Mouse (Mus musculus): ENCODE data around the gene Vipas39.
A peak's percentile ranks its signal among the peaks of the same experiment; 100 is the strongest.
"Not testable (repeated sequence)": the region's sequence is repeated elsewhere in the genome, so short reads cannot be mapped to it uniquely, and the experiment has no call there.

Gene Vipas39

DNA sequence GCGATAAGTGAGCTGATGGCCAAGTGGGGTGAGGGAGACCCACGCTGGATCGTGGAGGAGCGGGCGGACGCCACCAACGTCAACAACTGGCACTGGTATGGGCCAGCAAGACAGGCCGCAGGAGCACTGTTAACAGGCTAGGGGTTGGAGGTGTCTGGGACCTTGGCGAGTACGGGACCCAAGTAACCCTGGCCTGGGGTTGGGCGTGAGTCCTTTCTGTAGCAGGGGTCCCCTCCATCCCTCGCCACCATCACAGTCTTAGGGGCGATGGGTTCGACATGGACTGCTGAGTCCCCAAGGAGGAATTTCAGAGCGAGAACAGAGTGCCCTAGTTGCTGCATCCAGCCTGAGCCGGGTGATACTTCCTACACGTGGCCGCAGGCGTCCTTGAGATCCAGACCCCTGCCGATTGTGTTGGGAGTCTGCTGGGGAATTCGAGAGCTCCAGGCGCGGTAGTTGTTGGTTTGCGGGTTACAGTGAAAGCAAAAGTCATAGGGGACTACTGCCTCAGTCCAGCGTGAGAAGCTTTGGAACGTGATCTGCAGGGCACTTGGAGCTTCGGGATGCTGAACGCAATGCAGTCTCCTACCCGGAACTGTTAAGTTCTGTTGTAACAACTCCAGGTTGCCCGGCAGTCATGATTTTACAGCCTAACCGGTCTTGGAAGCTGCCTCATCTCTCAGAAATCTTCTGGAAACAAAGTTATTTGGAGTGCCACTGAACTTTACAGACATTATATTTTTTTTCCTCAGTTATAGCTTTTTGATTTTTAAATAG lies 959 bp upstream of the Vipas39 start:
- DNase-seq (ENCODE audit: low spot score): no peak

GRCm38 (mm10) chr12:87265444-87265843 lies 612 bp downstream of the Vipas39 start:
- no peak for DNase-seq (ENCODE audit: low spot score)

- DNase-seq (ENCODE audit: low spot score): no peak
These were observed 5.5 kb downstream of the Vipas39 start for GRCm38 (mm10) chr12:87260562-87260961.

DNA sequence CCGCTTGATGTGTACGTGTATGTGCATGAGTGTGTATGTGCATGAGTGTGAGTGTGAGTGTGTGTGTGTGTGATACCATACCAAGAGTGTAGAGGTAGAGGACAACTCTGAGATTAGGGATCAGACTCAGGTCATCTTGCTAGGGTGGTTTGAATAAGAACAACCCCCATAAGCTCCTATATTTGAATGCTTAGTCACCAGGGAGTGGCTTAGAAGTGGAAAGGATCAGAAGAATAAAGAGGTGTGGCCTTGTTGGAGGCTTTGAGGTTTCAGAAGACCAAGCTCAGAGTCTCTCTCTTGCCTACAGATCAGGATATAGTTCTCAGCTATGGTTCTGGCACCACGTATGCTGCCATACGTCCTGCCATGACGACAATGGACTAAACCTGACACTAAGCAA lies 9.4 kb downstream of the Vipas39 start:
- DNase-seq (ENCODE audit: low spot score): no peak

DNA sequence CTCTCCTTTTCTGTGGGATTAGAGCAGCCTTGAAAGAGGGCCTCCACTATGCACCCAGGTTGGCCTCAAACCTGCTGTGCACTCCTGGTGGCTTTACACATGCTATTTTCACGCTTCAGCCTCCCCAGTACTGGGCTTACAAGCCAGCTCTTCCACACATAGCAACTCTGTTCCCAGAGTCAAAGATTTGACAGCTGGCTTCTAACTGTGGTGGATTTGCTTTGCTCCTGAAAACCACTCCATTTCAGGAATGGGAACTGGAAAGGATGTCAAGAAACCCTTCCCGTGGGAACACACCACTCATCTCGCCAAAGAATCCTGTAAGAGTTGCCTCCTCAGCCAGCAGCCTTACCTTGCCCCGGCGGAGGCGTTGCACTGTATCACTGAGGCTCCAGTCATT lies 12.2 kb downstream of the Vipas39 start:
- no peak for DNase-seq (ENCODE audit: low spot score)

GRCm38 (mm10) chr12:87250161-87250560 lies 15.9 kb downstream of the Vipas39 start:
- no peak for DNase-seq (ENCODE audit: low spot score)

DNA sequence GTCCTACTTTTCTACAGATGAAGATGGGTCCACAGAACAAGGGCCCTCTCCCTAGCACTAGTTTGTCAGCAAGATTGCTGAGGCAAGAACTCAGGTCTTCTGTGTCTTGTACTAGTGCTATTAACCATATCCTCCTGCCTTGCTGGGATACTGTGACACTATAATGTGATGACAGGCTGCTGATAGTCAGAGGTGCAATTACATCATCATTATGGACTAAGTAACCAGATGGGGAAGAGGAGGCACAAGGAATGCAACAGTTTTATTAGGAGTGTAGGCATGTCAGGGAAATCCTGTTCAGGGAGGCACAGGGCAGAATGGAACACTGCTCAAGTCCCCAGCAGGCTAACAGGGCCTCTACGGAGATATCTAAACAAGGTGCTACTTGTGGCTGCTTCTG lies 27.4 kb downstream of the Vipas39 start, which contains the start of gene Noxred1:
Noxred1 (minus strand) TSS at position 101 of the 400 bp plus-strand sequence.
- no peak for DNase-seq (ENCODE audit: low spot score)

GRCm38 (mm10) chr12:87236882-87237483 lies 29.1 kb downstream of the Vipas39 start:
- no peak for DNase-seq (ENCODE audit: low spot score)

DNA sequence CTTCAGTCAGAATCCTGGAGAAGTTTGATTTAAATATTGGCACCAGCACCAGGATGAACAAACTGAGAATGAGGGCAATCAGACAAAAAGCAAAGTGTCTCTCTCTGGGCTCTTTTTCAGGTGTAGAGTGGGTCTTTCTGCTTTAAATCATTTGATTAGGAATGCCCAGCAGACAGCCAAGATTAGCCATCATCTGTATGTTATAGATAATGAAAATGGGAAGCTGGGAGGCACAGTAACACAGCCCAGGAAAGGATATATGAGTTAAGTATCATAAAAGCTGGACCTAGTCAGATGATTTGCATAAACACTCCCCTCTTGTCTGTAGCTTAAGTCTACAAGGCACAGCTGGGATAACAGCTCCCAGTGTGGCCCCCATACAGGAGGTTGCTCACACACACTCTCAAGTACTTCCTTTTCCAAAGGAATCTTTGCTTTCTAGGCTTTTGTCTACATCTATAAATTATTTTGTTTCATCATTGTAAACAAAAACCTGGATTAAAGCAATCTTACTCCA lies 35.6 kb downstream of the Vipas39 start:
- DNase-seq (ENCODE audit: low spot score): no peak

- no peak for DNase-seq (ENCODE audit: low spot score)
These were observed 36.4 kb downstream of the Vipas39 start for GRCm38 (mm10) chr12:87229633-87230032.

DNA sequence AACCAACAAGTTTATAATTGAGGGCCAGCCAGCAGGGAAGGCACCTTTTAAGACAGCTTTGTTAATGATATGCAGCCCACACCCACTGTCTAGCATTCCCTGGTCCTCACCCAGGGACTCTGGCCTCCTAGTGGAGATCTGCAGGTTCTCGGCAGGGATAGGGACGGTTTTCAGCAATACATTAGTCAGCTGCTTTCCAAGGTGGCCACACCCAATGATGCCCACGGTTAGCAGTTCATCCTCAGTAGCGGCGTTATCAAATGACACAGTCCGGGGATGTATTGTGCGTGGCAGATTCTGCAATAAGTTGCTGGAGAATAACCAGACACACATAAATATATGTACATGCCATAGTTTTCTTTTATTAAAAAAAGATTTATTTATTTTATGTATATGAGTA lies 39.3 kb downstream of the Vipas39 start:
- DNase-seq (ENCODE audit: low spot score): no peak

DNA sequence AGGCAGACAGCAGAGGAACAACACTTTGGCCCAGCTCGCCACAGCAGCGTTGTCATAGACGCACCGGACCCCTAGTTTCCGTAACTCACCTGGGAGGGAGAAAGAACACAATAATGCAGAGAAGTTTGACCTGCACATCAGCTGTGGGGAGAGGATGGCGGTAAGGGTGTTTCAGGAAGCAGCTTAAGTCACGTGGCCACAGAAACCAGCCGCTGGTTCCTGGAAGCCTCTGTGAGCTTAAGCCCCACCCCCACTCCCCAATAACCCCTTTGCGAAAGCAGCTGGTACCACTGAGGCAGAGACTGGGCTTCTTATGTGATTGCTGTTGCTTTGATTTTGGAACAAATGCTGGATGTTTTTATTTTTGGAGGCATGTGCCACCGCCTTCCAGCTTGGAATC lies 41.1 kb downstream of the Vipas39 start:
- no peak for DNase-seq (ENCODE audit: low spot score)

DNA sequence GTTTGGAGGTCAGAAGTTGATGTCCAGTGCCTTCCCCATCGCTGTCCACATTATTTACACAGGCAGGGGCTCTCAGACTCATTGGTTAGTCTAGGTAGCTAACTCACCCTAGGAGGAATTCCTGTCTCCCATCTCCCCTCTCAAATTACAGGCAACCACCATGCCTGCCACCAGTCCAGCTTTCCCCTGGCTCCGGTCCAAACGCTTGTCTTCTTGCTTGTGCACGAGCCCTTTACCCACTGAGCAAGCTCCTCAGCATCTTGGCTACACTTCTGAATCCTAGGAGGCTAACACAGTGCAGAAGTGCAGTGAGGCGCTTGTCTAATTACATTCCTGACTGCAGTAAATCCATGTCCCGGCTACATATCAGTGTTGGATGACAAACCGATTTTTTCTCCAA lies 46.7 kb downstream of the Vipas39 start:
- DNase-seq (ENCODE audit: low spot score): no peak

DNA sequence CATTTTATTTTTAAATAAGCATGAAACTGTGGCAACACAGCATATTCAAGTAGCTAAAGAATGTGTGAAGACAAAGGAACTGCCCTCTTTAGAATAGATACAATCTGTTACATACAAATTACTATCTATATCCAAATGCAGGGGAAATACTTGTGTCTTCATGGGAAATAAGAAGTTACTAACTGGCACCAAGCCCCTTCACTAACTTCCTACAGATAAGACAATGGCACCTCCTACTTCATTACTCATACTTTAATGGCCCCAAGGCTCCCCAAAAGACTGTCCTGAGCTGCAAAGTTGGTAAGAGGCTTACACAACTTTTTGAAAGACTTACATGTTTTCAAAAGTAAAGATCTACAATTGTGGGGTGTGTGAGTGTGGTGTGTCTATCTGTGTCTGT lies 48.5 kb downstream of the Vipas39 start:
- no peak for DNase-seq (ENCODE audit: low spot score)

DNA sequence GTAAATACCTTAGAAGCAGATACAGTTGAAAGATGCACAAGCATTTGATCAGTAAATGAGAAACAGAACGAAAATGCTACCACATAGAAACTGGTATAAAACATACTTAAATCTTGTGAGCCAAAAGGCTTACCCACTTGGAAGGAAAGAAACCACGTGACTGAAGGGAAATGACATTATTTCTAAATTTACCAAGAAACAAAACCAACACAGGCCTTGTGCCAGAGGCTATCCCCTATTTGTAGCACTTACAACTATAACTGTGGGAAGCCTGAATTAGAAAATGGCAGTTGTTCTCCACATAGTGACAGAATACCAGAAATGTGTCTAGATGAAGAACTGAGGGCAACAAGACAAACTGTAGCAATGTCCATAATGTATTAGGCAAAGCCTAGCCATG lies 50.0 kb downstream of the Vipas39 start:
- DNase-seq (ENCODE audit: low spot score): no peak

GRCm38 (mm10) chr12:87212844-87213606 lies 53.0 kb downstream of the Vipas39 start:
- DNase-seq (ENCODE audit: low spot score): no peak

GRCm38 (mm10) chr12:87205789-87206188 lies 60.3 kb downstream of the Vipas39 start:
- not testable (repeated sequence) for DNase-seq (ENCODE audit: low spot score)

GRCm38 (mm10) chr12:87201694-87202093 lies 64.4 kb downstream of the Vipas39 start:
- DNase-seq (ENCODE audit: low spot score): no peak

GRCm38 (mm10) chr12:87199973-87200586 lies 66.0 kb downstream of the Vipas39 start, which contains the start of gene Tmed8:
TSS of gene Tmed8 (minus strand) at chr12:87200454.
- DNase-seq (ENCODE audit: low spot score): peak; percentile 38

DNA sequence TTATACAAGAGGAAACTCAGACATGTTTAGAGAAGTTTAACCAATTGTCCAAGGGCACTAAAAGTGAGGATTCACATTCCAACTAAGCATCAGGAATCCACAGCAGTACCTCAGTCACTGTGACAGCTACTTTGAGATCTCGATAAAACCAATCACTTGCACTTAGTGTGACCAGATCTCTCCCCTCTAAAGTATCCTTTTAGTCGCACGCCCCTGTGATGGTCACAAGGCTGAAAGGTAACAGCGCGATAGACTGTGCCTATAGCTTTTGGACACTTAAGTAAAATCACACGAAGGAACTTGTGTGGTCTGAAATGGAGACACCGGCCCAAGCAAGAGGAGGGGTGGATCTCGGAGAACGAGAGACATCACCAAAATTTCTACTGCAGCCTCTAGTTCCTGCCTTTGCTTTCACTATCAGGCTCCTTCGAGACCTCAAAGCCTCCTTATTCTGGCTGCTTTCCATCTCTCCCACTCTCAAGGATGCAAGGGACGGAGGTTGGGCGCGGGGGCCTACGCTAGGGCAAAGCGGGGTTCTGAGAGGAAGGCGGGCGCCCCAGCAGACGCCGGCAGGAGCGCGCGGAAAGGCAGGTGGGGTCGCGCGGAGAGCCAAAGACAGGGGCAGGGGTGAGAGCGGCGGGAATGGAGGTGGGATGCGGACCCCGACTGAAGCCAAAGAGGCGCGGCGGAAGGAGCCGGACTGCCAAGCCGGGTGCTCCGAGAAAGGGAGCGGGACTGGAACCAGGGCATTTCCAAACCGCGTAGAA lies 66.7 kb downstream of the Vipas39 start, which contains the start of gene Samd15:
Samd15 (plus strand) TSS at position 518 of the 767 bp plus-strand sequence.
- DNase-seq (ENCODE audit: low spot score): peak; percentile 14

- no peak for DNase-seq (ENCODE audit: low spot score)
These were observed 67.3 kb downstream of the Vipas39 start for GRCm38 (mm10) chr12:87198792-87199191.

All from ovary, postnatal 10 days (tissue).